Mouse (Mus musculus) midbrain, embryonic 16.5 days (tissue): ENCODE results near the gene Pank3. TPM values are rescaled to one million over a fixed set of nuclear protein-coding genes. Genes with fewer than 3 reads are reported as not detected.

Experiments used
- microRNA counts: library from miRNA; unstranded; fragments of <30 nt; microRNA quantifications from one replicate; lab custom pipeline; 2016
- microRNA-seq: library from miRNA; unstranded; fragments of <30 nt; microRNA quantifications from one replicate; pipeline ENCODE4, GENCODE M21; 2017
- polyA plus RNA-seq: library from polyadenylated mRNA; unstranded; fragments of >200 nt; fragmentation: Nextera tagmentation; extraction: Ambion mirVana; gene quantifications from 2 replicates; pipeline ENCODE4 v1.2.1, GENCODE M21; 2015

Pank3 gene
- polyA plus RNA-seq, 1 experiment from 2014 or later, result 20.5 TPM

MicroRNAs within 50 kb of the gene (microRNA counts, 519-probe panel; counts per million panel counts)
- microRNA mmu-miR-103 (lab: Ali Mortazavi, UCI), result 3,406 counts per million, percentile 94 among the panel's probes with 10 or more counts

Small RNAs within 50 kb of the gene (microRNA-seq; reads per million reads assigned to microRNA genes)
- gene Mir103-1, result 3.6 reads per million, percentile 17 among the genes with 10 or more reads in this experiment

Other genes with a start within 250 kb of the Pank3 start
- gene Fbll1, start 29.4 kb downstream of the Pank3 start, polyA plus RNA-seq, result 18.9 and 20.5 TPM in 2 replicates
- gene Rars, start 65.0 kb downstream of the Pank3 start, polyA plus RNA-seq, result 70.2 and 71.9 TPM in 2 replicates
- 6.9 and 7.8 TPM in 2 replicates for gene Wwc1, start 211.0 kb downstream of the Pank3 start, polyA plus RNA-seq